Mouse (Mus musculus): ENCODE results near the gene Ccdc167. TPM values are rescaled to one million over a fixed set of nuclear protein-coding genes. Genes with fewer than 3 reads are reported as not detected.
"Not testable (repeated sequence)": the region's sequence is repeated elsewhere in the genome, so short reads cannot be mapped to it uniquely, and the experiment has no call there.

Ccdc167 gene
- polyA plus RNA-seq, 1 experiment from 2014 or later: 15.1 TPM

- 81% methylated on average over 2 of the region's 2 CpGs for WGBS
- Histone ChIP-seq H3K27ac (replicated peaks) (no peak overlapping the region), H3K27me3 (ENCODE audit: low read depth, poor library complexity, severe bottlenecking) (no peaks in the 10 kb centered on the region), H3K9me3 (replicated peaks) (no peaks in the 10 kb centered on the region), H3K4me3 (no peak overlapping the region), H3K36me3 (no peaks in the 10 kb centered on the region), H3K4me1 (peaks cover 57% of the 10 kb centered on the region)
- DNase-seq (ENCODE audit: low spot score): no peak
These were observed 15.7 kb upstream of the Ccdc167 start for GRCm38 (mm10) chr17:29732522-29732921.

- Histone ChIP-seq H3K4me1 (peaks cover 57% of the 10 kb centered on the region), H3K36me3 (no peaks in the 10 kb centered on the region), H3K9me3 (replicated peaks) (no peaks in the 10 kb centered on the region), H3K4me3 (no peak overlapping the region), H3K27ac (replicated peaks) (peak overlapping the region; percentile 84), H3K27me3 (ENCODE audit: low read depth, poor library complexity, severe bottlenecking) (no peaks in the 10 kb centered on the region)
- WGBS: 69% methylated on average over 6 of the region's 6 CpGs
- no peak for DNase-seq (ENCODE audit: low spot score)
These were observed 15.1 kb upstream of the Ccdc167 start for GRCm38 (mm10) chr17:29731953-29732325.

- WGBS: 50% methylated on average over 11 of the region's 12 CpGs
- H3K9me3 ChIP-seq (replicated peaks): no peaks in the 10 kb centered on the region
- H3K4me3 ChIP-seq: no peak overlapping the region
- no peaks in the 10 kb centered on the region for H3K27me3 ChIP-seq (ENCODE audit: low read depth, poor library complexity, severe bottlenecking)
- peak; percentile 29 for DNase-seq (ENCODE audit: low spot score)
- H3K4me1 ChIP-seq: peaks cover 52% of the 10 kb centered on the region
- H3K36me3 ChIP-seq: no peaks in the 10 kb centered on the region
- peak overlapping the region; percentile 84 for H3K27ac ChIP-seq (replicated peaks)
These were observed 14.6 kb upstream of the Ccdc167 start for GRCm38 (mm10) chr17:29731266-29731952.

- H3K4me1 ChIP-seq: peaks cover 45% of the 10 kb centered on the region
- no peaks in the 10 kb centered on the region for H3K9me3 ChIP-seq (replicated peaks)
- H3K4me3 ChIP-seq: no peak overlapping the region
- DNase-seq (ENCODE audit: low spot score): no peak
- no peaks in the 10 kb centered on the region for H3K36me3 ChIP-seq
- no peaks in the 10 kb centered on the region for H3K27me3 ChIP-seq (ENCODE audit: low read depth, poor library complexity, severe bottlenecking)
- H3K27ac ChIP-seq (replicated peaks): peak overlapping the region; percentile 84
- 55% methylated on average over 13 of the region's 13 CpGs for WGBS
These were observed 13.8 kb upstream of the Ccdc167 start for GRCm38 (mm10) chr17:29730510-29731265.

GRCm38 (mm10) chr17:29728082-29728481 lies 11.2 kb upstream of the Ccdc167 start:
- 49% methylated on average over 8 of the region's 8 CpGs for WGBS
- Histone ChIP-seq H3K4me3 (no peak overlapping the region), H3K9me3 (replicated peaks) (no peaks in the 10 kb centered on the region), H3K27ac (replicated peaks) (no peak overlapping the region), H3K4me1 (peaks cover 30% of the 10 kb centered on the region), H3K36me3 (no peaks in the 10 kb centered on the region), H3K27me3 (ENCODE audit: low read depth, poor library complexity, severe bottlenecking) (no peaks in the 10 kb centered on the region)
- no peak for DNase-seq (ENCODE audit: low spot score)

- H3K4me1 ChIP-seq: peaks cover 2% of the 10 kb centered on the region; the same call in 1 of the 2 replicates
- no peak for DNase-seq (ENCODE audit: low spot score)
- H3K4me3 ChIP-seq: no peak overlapping the region
- WGBS: 76% methylated on average over 6 of the region's 6 CpGs
- no peak overlapping the region for H3K27ac ChIP-seq (replicated peaks)
- H3K27me3 ChIP-seq (ENCODE audit: low read depth, poor library complexity, severe bottlenecking): 0 out of 2 replicates have a peak, but pooled peaks cover 3% of the 10 kb centered on the region
- no peaks in the 10 kb centered on the region for H3K9me3 ChIP-seq (replicated peaks)
- H3K36me3 ChIP-seq: no peaks in the 10 kb centered on the region
These were observed 8.3 kb upstream of the Ccdc167 start for GRCm38 (mm10) chr17:29725027-29725620.

DNA sequence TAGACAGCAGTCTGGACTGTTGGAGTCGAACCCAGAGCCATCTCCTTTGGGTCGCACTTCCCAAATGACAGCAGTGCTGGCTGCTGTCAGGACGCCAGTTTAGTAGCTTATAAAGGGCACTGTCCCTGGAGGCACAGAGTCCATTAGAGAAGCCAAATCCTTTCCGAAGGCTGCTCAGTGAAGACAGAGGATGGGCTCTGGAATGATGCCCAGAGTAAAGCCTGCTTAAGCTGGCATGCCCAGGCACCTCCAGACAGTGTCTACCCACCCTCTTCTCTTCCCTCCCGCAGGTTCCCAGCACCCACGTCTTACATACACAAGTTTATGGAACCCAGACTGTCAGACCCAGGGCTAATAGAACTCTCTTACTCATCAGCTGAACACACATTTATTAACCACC lies 7.8 kb upstream of the Ccdc167 start:
- 81% methylated on average over 6 of the region's 6 CpGs for WGBS
- H3K9me3 ChIP-seq (replicated peaks): no peaks in the 10 kb centered on the region
- H3K36me3 ChIP-seq: no peaks in the 10 kb centered on the region
- no peak for DNase-seq (ENCODE audit: low spot score)
- no peak overlapping the region for H3K27ac ChIP-seq (replicated peaks)
- H3K27me3 ChIP-seq (ENCODE audit: low read depth, poor library complexity, severe bottlenecking): 0 out of 2 replicates have a peak, but pooled peaks cover 8% of the 10 kb centered on the region
- H3K4me1 ChIP-seq: no peaks in the 10 kb centered on the region
- H3K4me3 ChIP-seq: no peak overlapping the region

DNA sequence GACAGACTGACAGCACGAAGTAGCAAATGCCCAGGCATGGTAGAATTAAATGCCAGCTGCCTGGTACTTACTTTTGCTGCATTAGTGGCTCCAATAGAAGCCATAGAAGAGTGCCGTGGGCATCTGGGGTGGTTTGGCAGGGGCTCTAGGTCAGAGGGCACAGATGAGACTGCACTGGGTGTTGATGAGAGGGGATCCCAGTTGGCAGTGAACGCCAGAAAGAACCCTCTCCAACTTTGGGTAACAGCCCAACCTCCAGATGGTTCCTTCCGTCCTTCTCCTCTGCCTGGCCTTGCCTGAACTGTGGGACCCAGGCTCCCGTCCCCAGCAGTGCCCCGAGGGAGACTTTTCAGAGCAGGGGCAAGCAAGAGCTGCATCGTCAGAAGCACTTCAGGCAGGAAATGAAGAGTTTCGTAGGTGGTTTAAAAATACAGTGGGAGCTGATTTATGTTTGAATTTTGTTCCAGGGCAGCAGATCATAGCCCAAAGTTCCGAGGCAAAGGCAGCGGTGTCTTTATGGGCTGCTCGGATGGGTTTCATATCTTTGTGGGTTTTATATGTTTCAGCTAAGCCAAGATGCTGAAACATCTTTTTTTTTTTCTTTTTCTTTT lies 4.0 kb upstream of the Ccdc167 start:
- H3K27ac ChIP-seq (replicated peaks): no peak overlapping the region
- H3K27me3 ChIP-seq (ENCODE audit: low read depth, poor library complexity, severe bottlenecking): 0 out of 2 replicates have a peak, but pooled peaks cover 8% of the 10 kb centered on the region
- DNase-seq (ENCODE audit: low spot score): no peak
- H3K4me3 ChIP-seq: no peak overlapping the region
- H3K4me1 ChIP-seq: peaks cover 15% of the 10 kb centered on the region
- H3K36me3 ChIP-seq: no peaks in the 10 kb centered on the region
- no peaks in the 10 kb centered on the region for H3K9me3 ChIP-seq (replicated peaks)
- 83% methylated on average over 11 of the region's 11 CpGs for WGBS

GRCm38 (mm10) chr17:29719628-29720575 lies 3.1 kb upstream of the Ccdc167 start:
- H3K27ac ChIP-seq (replicated peaks): no peak overlapping the region
- H3K9me3 ChIP-seq (replicated peaks): no peaks in the 10 kb centered on the region
- 81% methylated on average over 13 of the region's 13 CpGs for WGBS
- no peak overlapping the region for H3K4me3 ChIP-seq
- H3K27me3 ChIP-seq (ENCODE audit: low read depth, poor library complexity, severe bottlenecking): 0 out of 2 replicates have a peak, but pooled peaks cover 8% of the 10 kb centered on the region
- peaks cover 16% of the 10 kb centered on the region for H3K4me1 ChIP-seq
- no peak for DNase-seq (ENCODE audit: low spot score)
- peaks cover 6% of the 10 kb centered on the region; the same call in 1 of the 2 replicates for H3K36me3 ChIP-seq

DNA sequence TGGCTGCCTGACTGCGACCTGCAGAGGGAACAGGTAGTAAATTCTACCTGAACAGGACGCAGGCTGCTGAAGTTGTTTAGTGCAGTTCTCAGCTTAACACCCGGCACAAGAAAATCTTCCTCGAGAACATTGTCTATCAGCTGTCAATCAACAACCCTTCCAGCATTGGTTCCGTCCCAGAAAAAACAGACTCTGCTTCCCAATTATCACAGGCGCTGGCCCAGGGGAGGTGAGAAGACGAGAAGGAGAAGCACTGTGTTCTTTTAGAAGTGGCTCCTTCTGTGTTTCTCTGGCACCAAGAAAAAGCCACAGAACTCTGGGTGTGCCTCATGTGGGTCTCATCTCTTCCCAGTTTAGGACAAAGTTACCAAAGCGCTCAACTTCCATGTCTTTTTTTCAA lies 1.8 kb upstream of the Ccdc167 start:
- Histone ChIP-seq H3K9me3 (replicated peaks) (no peaks in the 10 kb centered on the region), H3K27ac (replicated peaks) (no peak overlapping the region), H3K27me3 (ENCODE audit: low read depth, poor library complexity, severe bottlenecking) (0 out of 2 replicates have a peak, but pooled peaks cover 8% of the 10 kb centered on the region), H3K4me1 (peaks cover 16% of the 10 kb centered on the region), H3K36me3 (peaks cover 15% of the 10 kb centered on the region; the same call in 1 of the 2 replicates), H3K4me3 (no peak overlapping the region)
- 92% methylated on average over 8 of the region's 8 CpGs for WGBS
- DNase-seq (ENCODE audit: low spot score): no peak

- not testable (repeated sequence) for DNase-seq (ENCODE audit: low spot score); H3K27me3 ChIP-seq (ENCODE audit: low read depth, poor library complexity, severe bottlenecking); H3K4me3 ChIP-seq; H3K9me3 ChIP-seq (replicated peaks); H3K27ac ChIP-seq (replicated peaks)
- peaks cover 18% of the 10 kb centered on the region; the same call in 1 of the 2 replicates for H3K36me3 ChIP-seq
- WGBS: 94% methylated on average over 4 of the region's 4 CpGs
- H3K4me1 ChIP-seq: peaks cover 44% of the 10 kb centered on the region
These were observed 3.1 kb downstream of the Ccdc167 start for GRCm38 (mm10) chr17:29713734-29714133.

GRCm38 (mm10) chr17:29712565-29712964 lies 4.3 kb downstream of the Ccdc167 start:
- Histone ChIP-seq H3K9me3 (replicated peaks) (no peaks in the 10 kb centered on the region), H3K27ac (replicated peaks) (no peak overlapping the region), H3K4me3 (no peak overlapping the region), H3K27me3 (ENCODE audit: low read depth, poor library complexity, severe bottlenecking) (no peaks in the 10 kb centered on the region), H3K4me1 (peaks cover 53% of the 10 kb centered on the region), H3K36me3 (peaks cover 18% of the 10 kb centered on the region; the same call in 1 of the 2 replicates)
- DNase-seq (ENCODE audit: low spot score): no peak
- 82% methylated on average over 7 of the region's 7 CpGs for WGBS
